Mouse (Mus musculus) limb, embryonic 12.5 days (tissue): ENCODE measurements around the gene Add3. TPM values are rescaled to one million over a fixed set of nuclear protein-coding genes. Genes with fewer than 3 reads are reported as not detected.
"Not testable (repeated sequence)": the region's sequence is repeated elsewhere in the genome, so short reads cannot be mapped to it uniquely, and the experiment has no call there.

Source experiments
- ATAC-seq: fragments of 200-750 bp; cut with Nextera tagmentation; 2 replicates; pipeline ENCODE4 v1.8.0; 2017; ENCODE audit warnings: low read depth, moderate TSS enrichment; ENCODE audit not compliant: insufficient number of reproducible peaks, insufficient read depth, low FRiP score, low TSS enrichment
- H3K27ac ChIP-seq: fragments of 300-500 bp; sonication (generic); 2 replicates; pipeline ENCODE4 v1.5.1; 2016; ENCODE audit warnings: mild to moderate bottlenecking, moderate library complexity
- H3K27me3 ChIP-seq: fragments of 300-500 bp; sonication (generic); 2 replicates; pipeline ENCODE4 v1.6.1; 2016; ENCODE audit warnings: mild to moderate bottlenecking, moderate library complexity
- H3K36me3 ChIP-seq: fragments of 300-500 bp; sonication (generic); 2 replicates; pipeline ENCODE4 v1.6.1; 2016; ENCODE audit warnings: mild to moderate bottlenecking, moderate library complexity
- H3K4me1 ChIP-seq: fragments of 300-500 bp; sonication (generic); replicated peaks from 2 replicates; pipeline ENCODE4 v1.6.1; 2016
- H3K4me2 ChIP-seq: fragments of 300-500 bp; sonication (generic); 2 replicates; pipeline ENCODE4 v1.6.1; 2016; ENCODE audit warnings: mild to moderate bottlenecking, moderate library complexity
- H3K4me3 ChIP-seq: fragments of 300-500 bp; sonication (generic); replicated peaks from 2 replicates; pipeline ENCODE4 v1.5.1; 2016; ENCODE audit warnings: mild to moderate bottlenecking
- H3K9ac ChIP-seq: fragments of 300-500 bp; sonication (generic); replicated peaks from 2 replicates; pipeline ENCODE4 v1.6.1; 2016; ENCODE audit warnings: mild to moderate bottlenecking, moderate library complexity
- H3K9me3 ChIP-seq: fragments of 300-500 bp; sonication (generic); 2 replicates; pipeline ENCODE4 v1.6.1; 2016; ENCODE audit warnings: mild to moderate bottlenecking, moderate library complexity
- WGBS: fragments of 180-500 bp; shearing (Covaris S2); methylation state at CpG from one replicate; pipeline ENCODE4 v1.1.7; 2016; 5-methylcytosine and 5-hydroxymethylcytosine counted together
- polyA plus RNA-seq: library from polyadenylated mRNA; unstranded; fragments of >200 nt; fragmentation: Nextera tagmentation; extraction: Ambion mirVana; gene quantifications from 2 replicates; pipeline ENCODE4 v1.2.1, GENCODE M21; 2016

Gene Add3
- polyA plus RNA-seq, 1 experiment from 2014 or later = 83.8 TPM

DNA sequence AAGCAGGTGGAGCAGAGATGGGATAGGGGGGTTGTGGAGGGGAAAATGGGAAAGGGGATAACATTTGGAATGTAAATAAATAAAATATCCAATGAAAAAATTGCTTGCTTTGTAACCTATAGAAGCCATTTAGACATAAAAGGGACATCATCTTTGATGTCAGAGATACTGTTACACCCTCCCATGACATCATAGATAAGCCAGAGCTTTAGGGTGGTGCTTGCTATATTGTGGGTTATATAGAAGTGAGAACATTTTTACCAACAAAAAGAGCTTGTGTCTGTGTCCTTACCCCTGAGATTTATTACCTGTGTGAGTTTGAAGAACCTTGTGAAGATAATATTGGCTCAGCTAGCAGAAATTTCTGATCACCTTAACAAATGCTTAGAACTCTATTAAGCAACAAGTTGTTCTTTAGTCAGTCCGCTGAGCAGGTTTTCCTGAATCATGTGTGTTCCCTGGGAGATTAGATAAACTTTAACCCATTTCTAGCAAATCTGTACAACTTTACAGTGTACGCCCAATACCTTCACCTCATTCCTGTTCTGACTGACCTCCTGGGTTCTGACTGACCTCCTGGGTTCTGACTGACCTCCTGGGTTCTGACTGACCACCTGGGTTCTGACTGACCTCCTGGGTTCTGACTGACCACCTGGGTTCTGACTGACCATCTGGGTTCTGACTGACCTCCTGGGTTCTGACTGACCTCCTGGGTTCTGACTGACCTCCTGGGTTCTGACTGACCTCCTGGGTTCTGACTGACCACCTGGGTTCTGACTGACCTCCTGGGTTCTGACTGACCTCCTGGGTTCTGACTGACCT lies 85.2 kb downstream of the Add3 start:
- not testable (repeated sequence) for H3K27me3 ChIP-seq, H3K27ac ChIP-seq, H3K9me3 ChIP-seq, H3K4me3 ChIP-seq, H3K4me1 ChIP-seq, H3K4me2 ChIP-seq, ATAC-seq, H3K9ac ChIP-seq
- WGBS = 91% methylated on average over 2 of the region's 2 CpGs
- peaks cover 37% of the 10 kb centered on the region for H3K36me3 ChIP-seq

DNA sequence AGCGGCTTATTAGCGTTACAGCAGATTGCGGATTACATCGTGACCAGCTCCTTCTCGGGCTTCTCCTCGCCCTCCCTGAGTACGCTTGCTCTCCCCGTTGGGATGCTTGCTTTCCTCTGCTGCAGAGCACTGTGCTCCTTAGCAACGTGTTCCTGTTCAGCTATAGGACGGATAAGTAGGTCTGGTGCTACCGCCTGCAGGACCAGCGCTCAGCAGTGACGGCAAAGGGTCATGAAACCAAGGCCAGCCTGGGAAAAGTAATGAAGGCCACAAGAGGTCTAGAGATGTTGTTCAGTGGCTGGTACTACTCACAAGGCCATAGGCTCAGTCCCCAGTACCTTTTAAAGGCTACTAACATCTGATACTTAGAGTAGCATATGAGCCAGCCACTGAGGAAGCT lies 86.4 kb downstream of the Add3 start:
- Histone ChIP-seq H3K9me3 (no peaks in the 10 kb centered on the region), H3K9ac (no peak overlapping the region), H3K4me1 (no peaks in the 10 kb centered on the region), H3K4me3 (no peak overlapping the region), H3K27ac (no peak overlapping the region), H3K4me2 (no peak overlapping the region), H3K36me3 (peaks cover 42% of the 10 kb centered on the region), H3K27me3 (no peaks in the 10 kb centered on the region)
- 86% methylated on average over 13 of the region's 13 CpGs for WGBS
- no peak for ATAC-seq

DNA sequence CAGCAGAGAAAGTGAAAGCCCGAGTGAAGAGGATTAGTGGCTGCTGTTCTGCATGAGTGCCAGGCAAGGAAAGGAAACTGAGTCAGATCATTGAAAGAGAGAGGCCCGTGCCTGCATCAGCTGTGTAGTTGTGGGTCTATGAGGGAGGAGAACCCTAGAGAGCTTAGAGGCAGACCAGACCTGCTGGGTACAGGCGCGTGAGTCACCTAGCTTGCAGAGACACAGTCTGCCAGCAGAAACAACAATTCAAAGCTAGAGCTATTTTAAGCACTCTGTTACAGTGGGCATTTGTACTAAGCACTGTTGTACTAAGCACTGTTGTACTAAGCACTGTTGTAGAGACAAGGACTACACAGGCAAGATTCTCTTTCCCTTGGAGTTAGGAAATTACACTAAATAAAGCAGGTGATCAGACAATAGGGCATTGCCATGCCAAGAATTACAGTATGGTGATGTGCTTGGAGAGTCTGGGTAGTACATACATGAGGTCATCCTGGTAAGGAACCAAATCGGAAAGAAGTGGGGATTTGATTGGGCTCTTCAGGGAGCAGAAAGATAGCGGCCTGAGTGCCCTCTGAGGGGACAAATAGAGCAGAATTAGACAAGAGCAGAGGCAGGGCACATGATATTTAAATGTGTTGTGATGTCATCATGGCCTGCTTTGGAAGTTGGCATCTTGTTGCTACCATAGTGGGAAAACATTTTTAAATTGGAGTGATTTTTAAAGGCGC lies 88.0 kb downstream of the Add3 start:
- Histone ChIP-seq H3K4me1 (no peaks in the 10 kb centered on the region), H3K36me3 (peaks cover 54% of the 10 kb centered on the region), H3K9me3 (no peaks in the 10 kb centered on the region), H3K27me3 (no peaks in the 10 kb centered on the region), H3K9ac (no peak overlapping the region), H3K4me2 (no peak overlapping the region), H3K27ac (no peak overlapping the region), H3K4me3 (no peak overlapping the region)
- 90% methylated on average over 7 of the region's 7 CpGs for WGBS
- ATAC-seq = no peak

DNA sequence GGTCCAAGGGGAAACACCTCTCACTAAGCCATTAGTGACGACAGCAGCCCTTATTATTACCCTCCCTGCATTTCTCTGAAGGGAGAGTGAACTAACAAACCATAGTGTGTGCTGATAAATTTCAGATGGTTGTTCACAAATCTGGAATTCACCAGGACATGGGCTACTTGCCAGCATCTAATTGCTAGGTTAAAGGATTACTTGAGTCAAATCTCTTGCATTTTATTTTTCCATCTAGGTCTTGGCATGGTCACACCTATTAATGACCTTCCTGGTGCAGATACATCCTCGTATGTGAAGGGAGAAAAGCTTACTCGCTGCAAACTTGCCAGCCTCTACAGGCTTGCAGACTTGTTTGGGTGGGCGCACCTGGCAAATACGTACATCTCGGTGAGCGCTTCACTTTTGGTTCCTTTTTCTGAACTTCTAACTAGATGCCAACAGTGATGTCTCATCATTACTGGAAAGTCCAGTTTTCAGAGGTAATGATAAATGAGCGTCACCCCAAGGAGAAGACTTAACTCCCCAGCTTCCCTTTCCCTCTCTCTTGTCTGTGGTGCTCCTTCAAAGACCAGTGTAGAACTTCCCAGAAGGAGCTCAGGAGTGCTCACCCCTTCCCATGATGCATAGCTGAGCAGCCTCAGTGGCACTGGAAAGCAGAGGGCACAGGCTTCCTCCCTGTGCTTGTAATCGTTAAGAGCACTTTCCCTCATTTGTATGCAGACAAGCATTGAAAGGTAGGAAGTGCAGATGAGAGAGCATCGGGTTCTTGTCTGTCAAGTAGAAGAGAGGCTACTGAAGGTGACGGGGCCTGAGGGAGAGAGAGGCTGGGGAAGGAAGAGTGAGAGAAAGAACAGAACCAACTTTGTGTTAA lies 90.9 kb downstream of the Add3 start:
- no peak overlapping the region for H3K9ac ChIP-seq
- 72% methylated on average over 11 of the region's 11 CpGs for WGBS
- H3K4me2 ChIP-seq = no peak overlapping the region
- no peaks in the 10 kb centered on the region for H3K9me3 ChIP-seq
- H3K27ac ChIP-seq = no peak overlapping the region; the same call in 1 of the 2 replicates
- H3K27me3 ChIP-seq = no peaks in the 10 kb centered on the region
- peaks cover 83% of the 10 kb centered on the region for H3K36me3 ChIP-seq
- ATAC-seq = no peak
- H3K4me3 ChIP-seq = no peak overlapping the region
- H3K4me1 ChIP-seq = no peaks in the 10 kb centered on the region

DNA sequence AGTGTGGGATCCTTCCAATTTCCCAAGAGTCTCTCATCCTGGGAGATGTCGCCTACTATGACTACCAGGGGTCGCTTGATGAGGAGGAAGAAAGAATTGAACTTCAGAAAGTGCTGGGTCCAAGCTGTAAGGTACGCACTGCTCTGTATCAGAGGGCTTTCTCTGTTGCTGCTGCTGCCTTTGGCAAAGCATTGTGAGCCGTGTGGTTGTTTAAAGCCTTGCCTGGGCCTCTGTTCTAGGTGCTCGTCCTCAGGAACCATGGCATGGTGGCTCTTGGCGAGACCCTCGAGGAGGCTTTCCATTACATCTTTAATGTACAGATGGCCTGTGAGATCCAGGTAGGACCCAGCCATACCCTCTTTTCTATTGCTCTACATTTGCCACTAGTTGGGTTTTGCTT lies 93.3 kb downstream of the Add3 start:
- no peaks in the 10 kb centered on the region for H3K9me3 ChIP-seq
- no peaks in the 10 kb centered on the region for H3K4me1 ChIP-seq
- no peaks in the 10 kb centered on the region for H3K27me3 ChIP-seq
- peaks cover 87% of the 10 kb centered on the region for H3K36me3 ChIP-seq
- H3K27ac ChIP-seq = no peak overlapping the region
- no peak overlapping the region for H3K4me3 ChIP-seq
- no peak overlapping the region for H3K4me2 ChIP-seq
- 90% methylated on average over 7 of the region's 7 CpGs for WGBS
- no peak for ATAC-seq
- H3K9ac ChIP-seq = no peak overlapping the region

DNA sequence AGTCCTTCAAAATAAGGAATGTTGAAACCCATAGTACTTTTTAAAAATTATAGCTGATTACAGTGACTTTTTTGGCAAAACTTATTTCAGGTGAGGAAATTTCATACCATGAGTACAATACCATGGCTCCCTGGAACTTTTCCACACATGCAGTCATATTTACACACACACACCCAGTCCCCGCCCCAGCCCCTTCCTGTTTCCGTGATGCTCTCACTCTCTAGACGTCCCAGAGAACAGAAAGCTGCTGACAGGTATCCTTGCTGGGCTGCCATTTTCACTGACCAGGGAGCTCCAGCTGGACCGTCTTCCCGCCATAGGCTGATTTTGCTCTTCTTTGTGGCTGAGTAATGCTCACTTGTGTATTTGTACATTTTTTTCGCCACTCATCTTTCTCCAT lies 101.6 kb downstream of the Add3 start:
- Histone ChIP-seq H3K9me3 (no peaks in the 10 kb centered on the region), H3K27me3 (no peaks in the 10 kb centered on the region), H3K4me1 (no peaks in the 10 kb centered on the region), H3K36me3 (peaks cover 89% of the 10 kb centered on the region), H3K4me3 (no peak overlapping the region), H3K27ac (no peak overlapping the region), H3K4me2 (no peak overlapping the region), H3K9ac (no peak overlapping the region)
- 91% methylated on average over 6 of the region's 6 CpGs for WGBS
- ATAC-seq = no peak

DNA sequence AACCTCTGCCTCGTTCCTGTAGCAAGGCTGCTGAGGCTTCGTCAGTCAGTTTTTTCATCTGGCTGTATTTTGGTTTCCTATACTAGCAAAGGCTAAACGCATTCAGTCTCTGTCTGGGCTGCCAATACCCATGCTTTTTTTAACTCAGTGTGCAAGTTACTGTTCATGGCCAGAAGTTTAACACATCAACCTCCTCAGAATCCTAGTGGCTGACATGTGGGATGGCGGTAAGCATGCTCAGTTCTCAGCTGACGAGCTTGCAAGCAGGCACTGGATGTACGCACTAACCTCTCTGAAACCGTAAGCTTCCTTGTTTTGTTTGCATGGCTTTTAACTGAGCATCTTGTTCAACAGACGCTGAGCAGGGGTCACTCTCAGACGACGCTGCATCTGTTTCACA lies 103.7 kb downstream of the Add3 start:
- ATAC-seq = no peak
- 86% methylated on average over 10 of the region's 10 CpGs for WGBS
- Histone ChIP-seq H3K4me3 (no peak overlapping the region), H3K27me3 (no peaks in the 10 kb centered on the region), H3K4me2 (no peak overlapping the region), H3K27ac (no peak overlapping the region), H3K36me3 (peaks cover 70% of the 10 kb centered on the region), H3K9me3 (no peaks in the 10 kb centered on the region), H3K9ac (no peak overlapping the region), H3K4me1 (peaks cover 3% of the 10 kb centered on the region; the same call in 1 of the 2 replicates)

DNA sequence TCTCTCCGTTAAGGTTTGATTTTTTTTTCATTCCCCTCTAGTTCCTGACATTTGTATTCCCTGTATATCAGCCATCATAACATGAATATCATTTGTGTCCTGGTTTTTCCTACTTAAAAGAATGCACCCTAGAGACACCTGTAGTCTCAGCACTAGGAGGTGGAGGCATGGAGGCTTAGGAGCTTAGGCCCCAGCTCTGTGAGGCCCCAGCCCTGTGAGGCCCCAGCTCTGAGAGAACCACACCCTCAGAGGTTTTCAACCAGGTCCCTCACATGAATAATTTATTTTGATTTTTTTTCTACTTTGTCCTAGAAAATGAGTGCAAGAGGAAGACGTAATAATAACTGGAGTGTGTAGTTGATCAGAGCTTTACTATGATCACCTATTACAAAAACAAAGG lies 107.3 kb downstream of the Add3 start:
- Histone ChIP-seq H3K27me3 (no peaks in the 10 kb centered on the region), H3K9ac (no peak overlapping the region), H3K4me2 (no peak overlapping the region), H3K4me1 (peaks cover 3% of the 10 kb centered on the region; the same call in 1 of the 2 replicates), H3K9me3 (no peaks in the 10 kb centered on the region), H3K27ac (no peak overlapping the region), H3K4me3 (no peak overlapping the region), H3K36me3 (peaks cover 44% of the 10 kb centered on the region)
- WGBS = 61% methylated on average over 2 of the region's 2 CpGs
- 0 out of 2 replicates have a peak, but pooled peaks have one; percentile 45 for ATAC-seq

DNA sequence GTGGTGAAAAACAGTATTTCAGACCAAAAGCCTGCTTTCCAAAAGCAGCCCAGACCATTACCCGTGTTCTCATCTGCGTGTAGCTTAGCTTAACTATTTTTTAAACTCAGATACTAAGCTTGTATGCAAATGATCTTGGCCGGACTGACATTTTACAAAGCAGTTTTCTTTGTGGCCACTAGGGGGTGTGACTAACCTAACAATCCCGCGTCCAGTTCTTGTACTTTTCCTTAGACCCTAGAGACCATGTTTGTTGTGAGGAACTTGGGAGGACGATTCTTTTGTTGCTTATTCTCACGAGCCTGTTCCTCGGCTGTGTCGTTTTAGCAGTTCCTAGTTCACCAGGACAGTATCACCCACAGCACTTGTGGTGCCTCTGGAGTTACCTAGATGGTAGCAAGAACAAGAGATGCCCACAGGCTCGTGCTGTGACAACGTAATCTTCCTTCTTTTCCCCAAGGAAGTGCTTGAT lies 107.8 kb downstream of the Add3 start:
- no peak overlapping the region for H3K27ac ChIP-seq
- peaks cover 3% of the 10 kb centered on the region; the same call in 1 of the 2 replicates for H3K4me1 ChIP-seq
- ATAC-seq = no peak
- no peaks in the 10 kb centered on the region for H3K9me3 ChIP-seq
- no peak overlapping the region for H3K4me3 ChIP-seq
- peaks cover 39% of the 10 kb centered on the region for H3K36me3 ChIP-seq
- H3K27me3 ChIP-seq = no peaks in the 10 kb centered on the region
- WGBS = 18% methylated on average over 11 of the region's 11 CpGs
- H3K9ac ChIP-seq = no peak overlapping the region
- H3K4me2 ChIP-seq = no peak overlapping the region

DNA sequence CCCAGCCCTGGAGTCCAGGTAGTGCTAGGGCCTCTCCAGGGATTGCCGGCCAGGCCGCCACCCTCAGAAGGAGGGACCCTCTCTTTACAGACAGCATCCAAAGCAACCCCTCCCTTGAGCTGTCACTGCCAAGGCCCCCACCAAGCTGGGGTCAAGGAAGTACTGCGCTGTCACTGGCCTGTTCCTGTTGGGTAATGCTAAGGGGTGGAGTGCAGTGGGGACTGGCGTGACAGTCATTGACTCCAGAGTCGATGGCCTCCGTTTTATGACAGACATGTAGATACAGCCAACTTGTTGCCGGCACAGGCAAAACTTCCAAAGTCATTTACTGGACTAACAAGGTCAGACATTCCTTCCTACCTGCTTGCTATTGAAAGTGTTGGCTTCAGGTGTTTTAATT lies 110.8 kb downstream of the Add3 start:
- Histone ChIP-seq H3K4me2 (no peak overlapping the region), H3K27ac (no peak overlapping the region), H3K4me3 (no peak overlapping the region), H3K9me3 (peaks cover 4% of the 10 kb centered on the region; the same call in 1 of the 2 replicates), H3K36me3 (peaks cover 14% of the 10 kb centered on the region; the same call in 1 of the 2 replicates), H3K4me1 (peaks cover 3% of the 10 kb centered on the region; the same call in 1 of the 2 replicates), H3K27me3 (no peaks in the 10 kb centered on the region), H3K9ac (no peak overlapping the region)
- WGBS = 83% methylated on average over 7 of the region's 7 CpGs
- no peak for ATAC-seq

DNA sequence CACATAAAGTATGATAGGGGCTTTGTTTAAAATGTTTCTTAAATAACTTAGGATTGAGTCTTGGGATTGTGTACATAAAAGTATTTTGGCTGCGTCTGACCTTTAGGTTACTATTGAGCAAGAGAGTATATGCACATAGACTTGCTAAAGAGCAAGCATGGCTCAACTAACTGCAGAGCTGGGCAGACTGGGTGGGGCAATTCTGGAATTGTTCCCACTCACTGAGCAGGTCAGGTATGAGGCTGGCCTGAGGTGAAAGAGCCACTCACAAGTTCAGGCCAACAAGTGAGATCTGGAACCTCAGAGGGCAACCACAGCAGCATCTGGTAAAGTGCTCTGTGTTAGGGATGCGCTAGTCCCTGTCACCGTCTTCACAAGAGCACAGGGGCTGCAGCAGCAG lies 111.4 kb downstream of the Add3 start:
- H3K36me3 ChIP-seq = peaks cover 10% of the 10 kb centered on the region; the same call in 1 of the 2 replicates

More for the DNA sequence above, 111.4 kb downstream of the Add3 start:
- H3K4me1 ChIP-seq = peaks cover 3% of the 10 kb centered on the region; the same call in 1 of the 2 replicates
- no peaks in the 10 kb centered on the region for H3K27me3 ChIP-seq
- ATAC-seq = no peak
- H3K4me2 ChIP-seq = no peak overlapping the region
- peaks cover 10% of the 10 kb centered on the region; the same call in 1 of the 2 replicates for H3K9me3 ChIP-seq
- no peak overlapping the region for H3K9ac ChIP-seq
- H3K4me3 ChIP-seq = no peak overlapping the region
- WGBS = 89% methylated on average over 3 of the region's 3 CpGs
- no peak overlapping the region for H3K27ac ChIP-seq
